Mouse (Mus musculus): Measurements from ENCODE around the gene Cdc42bpg. TPM values are rescaled to one million over a fixed set of nuclear protein-coding genes. Genes with fewer than 3 reads are reported as not detected.
A peak's percentile ranks its signal among the peaks of the same experiment; 100 is the strongest.

Gene Cdc42bpg
- total RNA-seq (2021): 1 to 10 TPM; 8.9 to 9.8 TPM
- long read RNA-seq, experiment 1: 0 reads
- long read RNA-seq, experiment 2: 0 reads

DNA sequence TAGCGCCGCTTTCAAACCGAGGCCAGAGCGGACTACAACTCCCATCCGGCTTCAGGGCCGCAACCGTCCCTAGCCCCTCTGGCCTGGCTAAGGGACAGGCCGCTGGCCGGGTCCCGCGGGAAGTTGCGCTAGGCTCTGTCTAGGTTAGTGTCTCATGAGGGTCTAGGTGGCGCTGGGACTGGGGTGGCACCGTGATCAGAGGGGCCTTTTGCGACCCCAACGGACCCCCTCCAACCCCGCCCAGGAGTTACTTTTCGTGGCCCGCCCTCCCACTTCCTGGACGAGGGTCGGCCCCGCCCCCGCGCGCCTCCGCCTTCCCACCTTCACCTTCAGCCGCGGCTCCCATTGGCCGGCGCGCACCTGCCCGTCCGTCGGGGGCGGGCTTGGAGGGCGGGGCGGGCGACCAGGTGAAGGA, at the start of gene Cdc42bpg:
TSS of gene Cdc42bpg (plus strand) at position 320 of the 415 bp plus-strand sequence.
- DNase-seq: peak; percentile 87 to 89
- intact Hi-C loops (cut with DNase I): loop anchor here (2.0 kb wide), 1 partner anchor 25 kb away; no protein-coding TSS in a partner anchor

DNA sequence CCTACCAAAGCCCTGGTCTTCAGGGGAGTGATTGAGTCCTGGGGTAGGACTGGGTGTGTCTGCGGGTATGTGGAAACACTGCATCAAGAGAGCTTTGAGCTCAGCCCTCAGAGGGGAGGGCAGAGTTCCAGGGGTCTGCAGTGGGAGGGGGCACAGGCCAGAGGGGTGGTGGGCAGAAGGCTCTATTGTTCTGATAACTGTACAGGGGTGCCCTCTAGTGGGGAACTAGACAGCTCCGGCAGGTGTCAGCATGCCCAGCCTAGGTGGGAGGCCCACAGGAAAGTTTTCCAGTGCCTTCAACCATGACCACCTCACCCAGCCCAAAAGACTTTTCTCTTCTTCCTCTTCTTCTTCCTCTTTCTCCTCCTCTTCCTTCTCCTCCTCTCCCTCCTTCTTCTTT, 45.8 kb upstream of the Cdc42bpg start:
- intact Hi-C loops (cut with DNase I): no loop called here
- DNase-seq: no peak

DNA sequence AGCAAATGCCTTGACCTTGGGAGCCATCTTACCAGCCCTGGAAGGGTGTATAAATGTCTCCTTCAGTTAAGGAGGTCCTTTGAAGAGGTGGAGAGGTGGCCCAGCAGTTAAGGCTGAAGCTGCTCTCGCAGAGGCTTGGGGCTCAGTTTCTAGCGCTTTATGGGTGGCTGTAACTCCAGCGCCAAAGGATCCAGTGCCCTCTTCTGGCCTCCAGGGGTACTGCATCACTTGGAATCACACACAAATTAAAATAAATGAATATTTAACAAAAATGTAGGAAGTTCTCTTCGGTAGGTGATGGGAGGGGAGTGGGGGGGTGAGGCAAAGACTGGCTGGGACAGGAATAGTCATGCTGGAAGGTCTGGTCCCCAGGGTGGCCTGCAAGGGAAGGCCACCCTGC, 45.3 kb upstream of the Cdc42bpg start:
- no peak for DNase-seq
- intact Hi-C loops (cut with DNase I): no loop called here

DNA sequence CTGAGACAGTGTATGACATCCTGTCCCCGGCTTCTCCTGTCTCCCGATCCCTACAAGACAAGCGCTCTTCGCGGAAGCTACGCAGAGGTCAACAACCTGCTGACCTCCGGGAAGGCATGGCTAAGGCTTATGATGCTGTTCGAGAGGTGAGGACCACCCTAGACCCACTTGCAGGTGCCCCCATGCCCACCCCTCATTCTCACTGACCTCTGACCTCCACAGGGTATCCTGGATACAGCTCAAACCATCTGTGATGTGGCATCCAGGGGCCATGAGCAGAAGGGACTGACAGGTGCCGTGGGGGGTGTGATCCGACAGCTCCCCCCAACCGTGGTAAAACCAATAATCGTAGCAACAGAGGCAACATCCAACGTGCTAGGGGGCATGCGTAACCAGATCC, 44.9 kb upstream of the Cdc42bpg start:
- intact Hi-C loops (cut with DNase I): no loop called here
- DNase-seq: no peak

DNA sequence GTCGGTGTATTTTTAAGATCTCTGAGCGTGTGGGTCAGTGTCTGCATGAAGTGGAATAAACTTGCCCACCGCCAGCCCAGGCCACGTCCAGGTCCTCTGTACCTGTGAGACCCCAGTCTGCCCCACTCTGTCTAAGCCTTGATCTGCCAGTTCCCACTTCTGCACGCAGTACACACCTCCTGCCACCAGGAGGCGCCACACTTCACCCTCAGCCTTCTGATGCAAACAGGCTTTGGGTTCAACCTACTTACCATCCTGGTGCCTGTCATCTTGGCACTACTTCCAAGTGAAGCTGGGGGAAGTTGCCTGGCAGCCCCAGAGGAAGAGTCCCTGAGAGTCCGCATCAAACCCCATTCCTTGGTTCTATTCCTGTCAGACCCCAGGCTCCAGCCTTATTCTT, 44.0 kb upstream of the Cdc42bpg start:
- peak; percentile 77 to 83 for DNase-seq
- intact Hi-C loops (cut with DNase I): loop anchor here (2.0 kb wide), 1 partner anchor 69 kb away; no protein-coding TSS in a partner anchor

DNA sequence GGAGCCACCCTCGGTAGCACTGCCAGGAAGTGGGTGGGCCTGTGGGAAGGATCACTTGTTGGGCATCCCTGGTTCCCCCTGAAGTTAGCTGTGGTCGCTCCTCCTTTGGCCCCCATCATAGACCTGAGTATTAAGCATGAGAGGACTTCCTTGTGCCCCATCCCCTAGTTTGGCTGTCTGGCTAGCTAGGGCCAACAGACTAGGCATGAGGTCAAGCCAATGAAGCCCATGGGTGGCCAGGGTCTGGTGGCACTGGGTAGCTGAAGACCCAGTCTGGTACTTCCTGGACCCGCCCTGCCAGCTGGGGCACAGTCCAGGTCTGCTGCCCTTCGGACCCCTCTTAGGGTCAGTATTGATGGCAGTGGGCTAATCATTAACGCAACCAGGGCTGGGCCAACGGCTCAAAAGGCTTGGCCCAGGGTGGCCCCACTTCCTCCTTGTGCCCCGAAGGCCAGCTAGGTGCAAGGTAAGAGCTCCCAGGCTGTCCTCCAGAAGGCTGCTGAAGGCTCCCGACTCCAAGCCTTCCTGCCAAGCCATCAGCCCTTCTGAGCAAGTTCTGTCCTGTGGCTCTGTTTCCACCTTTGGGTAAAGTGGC, 43.3 kb upstream of the Cdc42bpg start:
- intact Hi-C loops (cut with DNase I): loop anchor here (2.0 kb wide), 1 partner anchor 68 kb away; no protein-coding TSS in a partner anchor
- no peak for DNase-seq

DNA sequence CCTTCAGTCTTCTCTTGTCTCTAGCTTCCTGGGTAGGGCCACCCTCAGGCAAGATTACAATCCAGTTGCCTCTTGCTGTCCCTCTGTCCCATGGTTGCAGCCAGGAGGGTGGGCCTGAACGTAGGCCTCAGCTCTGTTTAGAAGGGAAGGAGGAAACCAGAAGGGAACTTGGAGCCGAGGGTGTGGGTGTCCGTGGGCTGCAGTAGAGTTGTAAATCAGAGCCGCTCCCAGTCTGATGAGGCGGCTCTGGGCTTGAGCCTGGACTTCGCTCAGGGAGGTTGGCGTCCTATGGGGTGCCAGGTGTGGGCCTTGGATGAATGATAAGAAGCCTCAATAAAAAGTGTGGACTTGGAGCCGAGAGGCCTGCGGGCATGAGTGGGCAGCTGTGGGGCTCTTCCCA, 42.1 kb upstream of the Cdc42bpg start:
- DNase-seq: no peak
- intact Hi-C loops (cut with DNase I): no loop called here

DNA sequence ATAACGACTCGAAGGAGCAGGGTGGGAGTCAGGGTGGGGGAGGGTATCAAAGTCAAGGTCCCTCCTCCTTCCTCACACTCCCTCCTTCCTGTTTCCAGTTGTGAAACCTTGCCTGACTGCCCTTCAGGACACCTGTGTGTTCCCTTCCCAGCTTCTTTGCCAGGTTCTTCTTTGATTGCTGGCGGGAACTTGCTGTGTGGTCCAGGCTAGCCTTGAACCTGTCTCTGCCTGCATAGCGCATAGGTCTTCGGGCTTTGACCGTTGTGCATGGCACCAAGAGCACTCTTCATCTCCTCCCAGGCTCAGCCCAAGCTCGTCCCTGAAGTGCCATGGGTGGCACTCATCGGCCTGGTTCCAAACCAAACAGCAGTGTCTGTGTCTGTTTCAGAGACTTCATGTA, 41.3 kb upstream of the Cdc42bpg start:
- DNase-seq: no peak
- intact Hi-C loops (cut with DNase I): no loop called here

DNA sequence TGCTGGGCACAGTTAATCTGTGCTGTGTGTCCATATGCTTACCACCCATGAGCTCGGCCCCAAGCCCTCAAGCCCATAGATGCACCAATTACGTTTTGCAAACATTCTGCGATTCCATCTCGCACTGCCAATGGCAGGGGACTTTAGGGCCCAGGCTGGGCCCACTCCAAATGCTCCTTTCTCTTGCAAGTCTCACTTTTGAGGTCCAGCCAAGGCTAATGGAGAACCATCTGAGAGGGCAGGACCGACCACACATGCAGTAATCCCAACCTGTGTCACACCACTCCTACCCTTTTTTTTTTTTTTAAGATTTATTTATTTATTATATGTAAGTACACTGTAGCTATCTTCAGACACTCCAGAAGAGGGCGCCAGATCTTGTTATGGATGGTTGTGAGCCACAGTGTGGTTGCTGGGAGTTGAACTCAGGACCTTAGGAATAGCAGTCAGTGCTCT, 40.5 kb upstream of the Cdc42bpg start:
- intact Hi-C loops (cut with DNase I): no loop called here
- no peak for DNase-seq

DNA sequence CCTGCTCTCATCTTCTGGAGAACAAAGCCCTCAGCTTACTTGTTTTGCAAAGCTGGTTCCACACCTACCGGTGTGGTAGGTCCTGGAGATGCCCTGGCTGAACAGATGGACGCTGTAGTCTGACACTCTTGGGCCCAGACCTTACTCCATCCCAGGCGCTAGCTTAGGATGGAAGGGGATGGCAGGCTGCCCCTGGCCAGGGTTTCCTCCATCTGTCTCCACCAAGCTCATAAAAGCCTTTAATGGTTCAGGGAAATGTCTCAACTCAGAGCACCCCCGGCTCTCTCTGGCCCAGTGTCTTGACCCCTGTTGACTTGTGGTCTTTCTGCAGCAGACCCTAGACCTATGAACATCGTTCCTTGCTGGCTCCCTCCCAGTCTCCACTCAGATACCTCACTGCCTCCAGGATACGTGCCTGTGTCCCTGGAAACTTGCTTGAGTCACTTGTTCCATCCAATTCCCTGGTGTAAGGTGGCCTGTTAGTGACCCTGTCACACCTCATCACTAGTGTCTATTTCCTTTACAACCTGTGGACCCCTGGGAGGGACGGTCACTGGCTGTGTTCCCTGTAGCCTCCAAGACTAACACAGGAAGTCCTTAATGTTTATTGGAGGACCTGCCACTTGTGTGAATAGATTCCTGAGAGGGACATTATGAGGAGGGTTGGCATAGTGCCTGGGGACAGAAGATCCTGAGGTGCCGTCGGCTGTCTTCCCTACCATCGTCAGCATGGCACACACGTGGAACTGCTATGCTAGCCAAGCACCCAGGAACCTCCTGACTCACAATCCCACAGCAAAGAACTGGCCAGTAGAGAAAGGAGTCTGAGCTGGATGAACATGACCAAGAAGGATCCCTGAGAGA, 38.7 kb upstream of the Cdc42bpg start:
- peak in 1 of 2 experiments; percentile 41 for DNase-seq
- intact Hi-C loops (cut with DNase I): loop anchor here (1.0 kb wide), 1 partner anchor 38 kb away; no protein-coding TSS in a partner anchor

DNA sequence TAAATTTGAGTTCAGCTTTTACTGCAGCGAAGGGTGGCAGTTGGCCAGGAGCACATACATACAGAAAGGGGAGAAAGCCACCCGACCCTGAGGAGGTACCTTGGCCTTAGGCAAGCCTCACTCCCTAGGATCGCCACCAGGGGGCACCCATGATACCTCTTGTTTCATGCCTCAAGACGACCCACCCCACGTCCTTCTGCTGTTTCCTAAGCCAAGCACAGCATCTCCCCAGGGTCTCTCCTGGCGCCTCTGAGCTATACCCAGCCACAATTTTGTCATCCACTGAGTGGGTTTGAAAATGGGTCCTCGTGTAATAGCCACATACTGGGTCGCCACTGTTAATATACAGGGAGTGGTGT, 38.1 kb upstream of the Cdc42bpg start:
- peak; percentile 89 to 92 for DNase-seq
- intact Hi-C loops (cut with DNase I): loop anchor here (1.0 kb wide), 1 partner anchor 37 kb away; no protein-coding TSS in a partner anchor

DNA sequence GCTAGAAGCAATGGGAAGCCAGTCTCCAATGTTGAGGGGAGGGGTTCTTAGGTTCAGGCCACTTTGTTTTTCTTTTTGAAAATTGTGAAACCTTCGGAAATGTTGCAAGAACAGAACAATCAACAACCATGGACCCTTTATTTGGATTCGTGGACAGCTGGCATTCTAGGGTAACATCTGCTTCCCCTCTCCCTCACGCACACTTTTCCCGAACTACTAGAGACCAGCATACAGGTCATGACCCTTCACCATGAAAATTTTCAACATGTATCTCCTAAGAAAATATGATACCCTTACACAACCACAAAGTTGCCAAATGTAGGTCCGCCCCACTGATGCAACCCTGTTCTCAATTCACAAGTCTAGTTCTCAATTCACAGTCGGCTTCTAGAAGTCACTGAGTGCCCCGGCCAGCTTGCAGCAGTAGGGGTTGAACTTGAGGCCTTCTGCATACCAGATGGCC, 37.6 kb upstream of the Cdc42bpg start:
- intact Hi-C loops (cut with DNase I): loop anchor here (1.0 kb wide), 1 partner anchor 37 kb away; no protein-coding TSS in a partner anchor
- DNase-seq: no peak

DNA sequence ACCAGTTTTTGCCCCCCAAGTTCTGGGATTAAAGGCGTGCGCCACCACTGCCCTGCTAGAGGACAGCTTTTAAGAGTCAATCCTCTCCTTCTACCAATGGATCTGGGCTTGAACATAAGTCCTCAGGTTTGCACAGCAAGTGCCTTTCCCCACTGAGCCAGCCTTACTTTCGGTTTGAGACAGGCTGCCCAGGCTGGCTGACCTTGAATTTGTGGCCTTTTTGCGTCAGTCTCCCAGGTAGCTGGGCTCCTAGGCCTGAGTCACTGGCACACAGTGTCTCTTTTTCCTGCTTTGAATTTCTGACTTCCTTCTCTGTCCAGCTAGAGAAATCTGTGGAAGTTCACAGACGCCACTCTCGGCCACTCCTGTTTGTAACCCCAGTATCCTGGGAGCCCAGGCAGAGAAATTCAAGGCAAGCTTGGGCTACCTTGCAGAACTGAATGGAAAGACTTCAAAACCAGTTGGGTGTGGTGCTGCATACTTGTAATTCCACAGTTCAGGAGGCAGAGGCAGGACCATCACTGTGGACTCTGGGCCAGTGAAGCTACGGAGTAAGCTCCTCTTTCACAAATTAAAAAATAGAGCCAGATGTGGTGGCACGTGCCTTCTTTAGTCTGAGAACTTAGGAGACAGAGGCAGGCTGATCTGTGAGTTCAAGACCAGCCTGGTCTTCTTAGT, 36.3 kb upstream of the Cdc42bpg start:
- intact Hi-C loops (cut with DNase I): no loop called here
- no peak for DNase-seq

DNA sequence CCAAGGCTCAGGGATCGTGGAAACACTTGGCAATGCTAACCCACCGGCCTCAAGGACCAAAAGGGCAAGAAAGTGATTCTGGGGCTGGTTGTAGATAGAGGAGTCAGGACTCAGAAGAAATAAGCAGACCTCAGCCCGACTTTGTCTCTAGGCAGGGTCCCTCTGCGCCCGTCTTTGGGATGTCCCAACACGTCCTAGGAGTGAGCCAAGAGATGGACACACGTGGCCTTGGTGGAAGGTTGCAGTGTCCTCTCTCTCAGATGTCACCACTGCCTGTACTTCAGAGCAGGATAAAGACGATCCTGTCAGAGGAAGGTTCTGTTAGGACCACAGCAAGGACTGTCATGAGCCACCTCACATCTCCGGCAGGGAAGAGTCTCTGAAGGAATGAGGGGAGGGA, 35.6 kb upstream of the Cdc42bpg start:
- intact Hi-C loops (cut with DNase I): no loop called here
- no peak for DNase-seq

DNA sequence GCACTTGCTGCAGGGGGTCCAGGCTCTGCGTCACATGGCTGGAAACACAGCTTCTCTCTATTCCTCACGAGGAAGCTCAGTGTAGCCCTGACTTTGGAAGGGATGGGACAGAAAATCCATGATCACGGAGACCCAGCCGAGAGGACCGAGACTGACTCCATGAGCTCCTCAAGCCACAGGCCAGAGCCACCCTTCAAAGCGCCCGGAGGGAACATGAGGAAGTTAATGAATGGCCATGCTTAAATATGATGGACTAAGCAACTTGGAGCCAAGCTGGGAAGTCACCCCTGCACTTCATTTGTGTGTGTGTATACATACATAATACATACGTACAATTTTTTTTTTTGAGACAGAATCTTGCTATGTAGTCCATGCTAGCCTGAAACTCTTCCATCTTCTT, 35.0 kb upstream of the Cdc42bpg start:
- DNase-seq: no peak
- intact Hi-C loops (cut with DNase I): no loop called here

DNA sequence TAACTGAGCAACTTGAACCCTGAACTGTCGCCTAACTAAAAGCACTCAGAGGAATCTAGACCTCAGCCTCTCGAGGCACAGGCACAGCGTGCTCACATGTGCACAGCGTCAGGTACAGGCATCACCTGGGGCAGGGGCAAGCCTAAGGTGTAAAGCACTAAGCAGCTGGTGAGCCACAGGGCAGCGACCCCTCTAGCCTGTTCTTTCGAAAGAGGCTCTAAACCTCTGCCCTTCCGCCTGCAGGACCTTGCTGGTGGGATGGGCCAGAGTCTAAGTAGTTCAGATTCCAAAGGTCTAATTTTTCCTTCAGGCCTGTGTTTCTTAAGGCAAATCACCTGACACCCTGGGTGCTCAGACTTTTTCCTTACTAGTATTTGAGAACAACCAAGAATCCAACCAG, 34.2 kb upstream of the Cdc42bpg start:
- DNase-seq: no peak
- intact Hi-C loops (cut with DNase I): no loop called here

DNA sequence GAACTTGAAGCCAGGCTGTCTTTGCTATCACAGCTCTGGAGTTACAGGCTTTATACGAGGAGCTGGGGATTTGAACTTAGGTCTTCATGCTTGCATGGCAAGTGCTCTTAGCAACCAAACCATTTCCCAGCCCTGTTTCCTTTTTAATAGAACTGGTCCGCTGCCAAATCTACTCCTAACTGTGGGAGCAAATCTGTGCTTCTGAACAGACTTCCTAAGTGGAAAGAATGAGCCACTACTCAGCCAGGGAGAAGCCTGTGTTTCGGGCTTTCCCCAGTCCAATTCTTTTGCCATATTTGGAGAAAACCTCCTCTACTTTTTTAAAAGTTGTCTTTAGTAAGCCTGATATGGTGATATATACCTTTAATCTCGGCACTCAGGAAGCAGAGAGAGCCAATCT, 33.5 kb upstream of the Cdc42bpg start:
- intact Hi-C loops (cut with DNase I): no loop called here
- DNase-seq: peak in 1 of 2 experiments; percentile 52

DNA sequence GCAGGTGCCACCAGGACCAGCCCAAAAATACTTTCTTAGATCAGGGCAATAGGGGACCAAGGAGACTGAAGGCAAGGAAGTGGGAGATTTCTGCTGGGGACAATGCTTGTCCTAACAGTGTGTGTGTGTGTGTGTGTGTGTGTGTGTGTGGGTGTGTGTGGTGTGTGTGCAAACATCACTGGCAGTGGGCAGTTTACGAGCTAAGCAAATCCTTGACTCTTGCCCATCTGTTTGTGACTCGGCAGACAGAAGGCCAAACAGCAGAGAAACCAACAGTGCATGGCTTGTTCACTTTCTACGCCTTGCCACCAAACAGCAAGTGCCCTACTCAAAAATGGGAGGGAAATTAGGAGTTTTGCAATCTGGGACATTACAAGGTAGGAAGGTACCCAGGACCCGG, 32.7 kb upstream of the Cdc42bpg start:
- DNase-seq: no peak
- intact Hi-C loops (cut with DNase I): no loop called here

DNA sequence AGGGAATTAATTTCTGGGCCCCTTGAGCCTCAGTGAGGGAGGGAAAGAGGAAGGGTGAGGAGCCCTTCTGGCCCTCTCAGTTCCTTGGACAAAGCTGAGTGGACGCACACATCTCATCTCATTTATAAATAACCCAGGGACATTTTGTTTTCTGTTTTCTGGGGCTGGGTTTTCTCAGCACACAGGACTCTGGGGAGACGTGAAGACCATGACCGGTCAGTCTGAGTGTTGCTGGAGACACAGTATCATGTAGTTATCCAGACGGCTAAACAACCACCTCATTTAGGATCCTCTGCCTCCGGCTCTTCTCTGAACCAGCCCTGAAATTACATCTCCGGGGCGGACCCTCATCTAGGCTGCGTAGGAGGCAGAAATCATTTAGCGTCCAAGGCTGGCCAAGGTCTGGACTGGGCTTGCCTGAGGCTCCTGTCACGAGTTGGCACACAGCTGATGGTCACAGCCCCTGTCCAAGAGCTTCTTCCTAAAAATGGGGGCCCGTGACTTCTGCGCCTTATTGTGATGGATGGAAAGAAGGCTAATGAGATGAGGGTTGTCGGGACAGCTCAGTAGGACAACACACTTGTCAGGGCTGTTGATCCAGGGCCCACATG, 32.2 kb upstream of the Cdc42bpg start:
- intact Hi-C loops (cut with DNase I): no loop called here
- DNase-seq: no peak

DNA sequence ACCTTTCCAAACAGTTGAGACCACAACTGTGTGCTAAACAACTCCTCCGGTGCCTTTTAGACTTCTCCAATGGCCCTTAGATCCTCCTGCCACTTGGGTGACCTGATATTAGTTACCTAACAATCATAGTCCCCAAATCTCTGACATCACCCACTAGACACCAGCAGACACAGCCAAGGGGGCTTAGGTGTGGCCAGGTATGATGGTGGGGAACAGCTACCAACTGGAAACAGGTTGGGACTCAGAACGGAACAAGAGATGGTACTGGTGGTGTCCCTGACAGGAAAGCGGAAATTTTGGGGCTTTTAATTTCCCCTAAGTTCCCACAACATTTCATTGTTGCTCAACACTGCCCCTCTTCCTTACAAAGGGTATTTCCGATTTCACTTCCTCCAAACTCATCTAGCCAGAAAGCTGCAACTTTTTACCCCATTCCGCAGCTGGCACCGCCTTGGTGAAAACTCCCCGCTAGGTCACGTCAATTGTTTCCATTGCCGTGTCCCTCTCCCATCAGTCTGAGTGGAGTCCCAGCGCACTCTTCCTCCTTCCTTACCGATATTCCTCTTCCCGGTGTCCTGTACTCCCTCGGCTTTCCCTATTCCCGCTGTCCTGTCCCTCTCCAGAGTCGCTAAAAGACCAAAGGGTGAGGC, 30.4 kb upstream of the Cdc42bpg start:
- DNase-seq: no peak
- intact Hi-C loops (cut with DNase I): loop anchor here (2.0 kb wide), 1 partner anchor 17 kb away; no protein-coding TSS in a partner anchor
